Mouse (Mus musculus): ENCODE data around the gene Bmt2.

DNA sequence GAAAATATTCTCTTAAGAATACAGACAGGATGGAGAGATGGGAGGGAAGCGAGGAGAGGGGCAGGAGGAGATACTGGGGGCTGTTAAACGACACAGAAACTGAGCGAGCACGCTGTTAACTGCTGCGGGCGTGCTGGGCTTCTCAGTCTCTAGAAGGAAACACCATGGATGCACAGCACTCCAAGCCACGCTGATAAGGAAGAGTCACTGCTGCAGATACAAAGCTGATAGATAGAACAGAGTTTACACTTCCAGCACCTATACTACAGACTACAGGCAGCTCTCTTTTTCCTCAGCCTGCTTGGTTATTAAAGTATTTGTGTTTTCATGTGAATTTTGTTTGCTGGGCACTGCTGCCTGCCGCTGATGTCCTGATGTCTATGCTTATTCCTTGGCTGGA, 91.6 kb downstream of the Bmt2 start:
- TF ChIP-seq CTCF (IDR thresholded peaks at IDR 0.05; ENCODE audit: extremely low read depth, insufficient read depth, insufficient read length, insufficient replicate concordance) (no peak), POLR2A (IDR thresholded peaks at IDR 0.05; ENCODE audit: low read depth, low read length) (no peak)

Data from spleen, adult 2 months (tissue).